Comparison of ENCODE assay signal across 12 mouse cellular contexts in genomic region chr17:49231287-49231686, GRCm38 (mm10).
DNase-seq lines count a peak whose midpoint lies in the region; ATAC-seq lines count a peak whose summit lies in the region.
"Had no signal": no experiment of that assay in that cellular context is flagged by ENCODE, and none has a peak within 500 bp of the region (broad histone marks: within the 10 kb centered on the region; RNA-seq: fewer than 3 reads in every experiment).

No protein-coding gene starts in this region.

- ATAC-seq in embryonic facial prominence, embryonic 14.5 days (ENCODE audit: low read depth) = peak; percentile 37; the same call in 1 of the 2 replicates
- ATAC-seq in hindbrain, embryonic 12.5 days (ENCODE audit: low FRiP score) = peak; percentile 69
- peak; percentile 72 for ATAC-seq in stomach, embryonic 14.5 days (ENCODE audit: insufficient number of reproducible peaks, insufficient read depth, low FRiP score, low read depth)
- ATAC-seq: midbrain, embryonic 16.5 days had no signal

- H3K36me3 ChIP-seq in embryonic facial prominence, embryonic 14.5 days (ENCODE audit: control insufficient read depth, insufficient read depth, low read length) = no peaks in the 10 kb centered on the region
- H3K36me3 ChIP-seq in hindbrain, embryonic 12.5 days = no peaks in the 10 kb centered on the region
- no peaks in the 10 kb centered on the region for H3K36me3 ChIP-seq in stomach, embryonic 14.5 days (ENCODE audit: control insufficient read depth, insufficient read depth, low read length)

- intact Hi-C loops in left cerebral cortex, postnatal 4 days (cut with DNase I) = no loop called here
- intact Hi-C loops in left cerebral cortex, postnatal 36 days (cut with DNase I) = no loop called here

- peak; percentile 22 for DNase-seq in left cerebral cortex, postnatal 4 days
- DNase-seq in left cerebral cortex, postnatal 36 days (ENCODE audit: low spot score in 2 of 2) = no peak
- DNase-seq in embryonic facial prominence, embryonic 14.5 days (ENCODE audit: low spot score) = peak; percentile 48
- DNase-seq in cerebellum, postnatal 4 days (ENCODE audit: low spot score in 2 of 2) = no peak
- DNase-seq in thymus, postnatal 10 days (ENCODE audit: low spot score in 2 of 2) = no peak
- DNase-seq: cerebellum, adult 18-20 months; right cerebral cortex, postnatal 25 days; thymus, postnatal 4 days had no signal

- H3K4me3 ChIP-seq in embryonic facial prominence, embryonic 14.5 days (ENCODE audit: low read depth, low read length) = no peak overlapping the region
- no peak overlapping the region for H3K4me3 ChIP-seq in hindbrain, embryonic 12.5 days
- no peak overlapping the region for H3K4me3 ChIP-seq in stomach, embryonic 14.5 days (ENCODE audit: low read depth, low read length)

- no peak overlapping the region for H3K9ac ChIP-seq in embryonic facial prominence, embryonic 14.5 days (ENCODE audit: low read depth, low read length)
- no peak overlapping the region for H3K9ac ChIP-seq in hindbrain, embryonic 12.5 days
- H3K9ac ChIP-seq in stomach, embryonic 14.5 days (replicated peaks; ENCODE audit: low read depth, low read length) = no peak overlapping the region
- H3K9ac ChIP-seq: liver, embryonic 14.5 days had no signal

- H3K9me3 ChIP-seq in embryonic facial prominence, embryonic 14.5 days (ENCODE audit: control insufficient read depth, low read length) = no peaks in the 10 kb centered on the region
- no peaks in the 10 kb centered on the region for H3K9me3 ChIP-seq in hindbrain, embryonic 12.5 days (replicated peaks)
- no peaks in the 10 kb centered on the region for H3K9me3 ChIP-seq in stomach, embryonic 14.5 days (ENCODE audit: control insufficient read depth, low read depth, low read length)

- no peaks in the 10 kb centered on the region for H3K4me1 ChIP-seq in embryonic facial prominence, embryonic 14.5 days (ENCODE audit: control insufficient read depth, insufficient read depth, low read length)
- H3K4me1 ChIP-seq in hindbrain, embryonic 12.5 days = peaks cover 11% of the 10 kb centered on the region
- no peaks in the 10 kb centered on the region for H3K4me1 ChIP-seq in stomach, embryonic 14.5 days (ENCODE audit: control insufficient read depth, insufficient read depth, low read length)

- no peak overlapping the region for H3K4me2 ChIP-seq in embryonic facial prominence, embryonic 14.5 days (ENCODE audit: low read depth, low read length)
- H3K4me2 ChIP-seq in hindbrain, embryonic 12.5 days (replicated peaks) = no peak overlapping the region
- H3K4me2 ChIP-seq in stomach, embryonic 14.5 days (replicated peaks; ENCODE audit: low read depth, low read length) = no peak overlapping the region

- H3K27ac ChIP-seq in embryonic facial prominence, embryonic 14.5 days (replicated peaks; ENCODE audit: low read depth, low read length) = no peak overlapping the region
- no peak overlapping the region for H3K27ac ChIP-seq in hindbrain, embryonic 12.5 days
- H3K27ac ChIP-seq in stomach, embryonic 14.5 days (ENCODE audit: low read length) = peak overlapping the region; percentile 39; the same call in 1 of the 2 replicates
- H3K27ac ChIP-seq: liver, embryonic 14.5 days had no signal

- no peaks in the 10 kb centered on the region for H3K27me3 ChIP-seq in embryonic facial prominence, embryonic 14.5 days (replicated peaks; ENCODE audit: control insufficient read depth, insufficient read depth, low read length)
- peaks cover 3% of the 10 kb centered on the region; the same call in 1 of the 2 replicates for H3K27me3 ChIP-seq in hindbrain, embryonic 12.5 days
- H3K27me3 ChIP-seq in stomach, embryonic 14.5 days (ENCODE audit: control insufficient read depth, insufficient read depth, low read length) = no peaks in the 10 kb centered on the region

- 30% methylated on average over 3 of the region's 3 CpGs for WGBS in embryonic facial prominence, embryonic 14.5 days
- WGBS in hindbrain, embryonic 12.5 days = 17% methylated on average over 3 of the region's 3 CpGs
- 47% methylated on average over 3 of the region's 3 CpGs for WGBS in stomach, embryonic 14.5 days

Comparison
In these comparisons a context has a peak if more than half of its experiments do, and no peak if none do; other contexts are left out.
1. DNase-seq: peak in left cerebral cortex, postnatal 4 days (single experiment) and embryonic facial prominence, embryonic 14.5 days (single experiment); none in left cerebral cortex, postnatal 36 days (0 of 2), cerebellum, postnatal 4 days (0 of 2) and thymus, postnatal 10 days (0 of 2).
2. Peak in every context shown above with its lines, with median percentiles within 50 percentile points of each other: ATAC-seq.